Mouse (Mus musculus) yolk sac, embryonic 10.5 days (tissue): Measurements from ENCODE around the gene Erc1.

Experiments
- DNase-seq: peaks from one replicate; pipeline ENCODE4 v3.0.0-alpha.2; 2017; ENCODE audit warnings: low spot score

Gene Erc1

GRCm38 (mm10) chr6:119803239-119803638 is 44.7 kb downstream of the Erc1 start:
- DNase-seq, result no peak

- no peak for DNase-seq
Measured at GRCm38 (mm10) chr6:119796911-119797486, 51.0 kb downstream of the Erc1 start.

- DNase-seq, result no peak
Measured at GRCm38 (mm10) chr6:119796291-119796690, 51.7 kb downstream of the Erc1 start.

GRCm38 (mm10) chr6:119792562-119792961 is 55.4 kb downstream of the Erc1 start:
- no peak for DNase-seq

GRCm38 (mm10) chr6:119782416-119782815 is 65.6 kb downstream of the Erc1 start:
- no peak for DNase-seq

- no peak for DNase-seq
Measured at GRCm38 (mm10) chr6:119781109-119781508, 66.9 kb downstream of the Erc1 start.

GRCm38 (mm10) chr6:119768778-119769177 is 79.2 kb downstream of the Erc1 start:
- DNase-seq, result no peak

- no peak for DNase-seq
Measured at GRCm38 (mm10) chr6:119764355-119764754, 83.6 kb downstream of the Erc1 start.

GRCm38 (mm10) chr6:119759866-119760265 is 88.1 kb downstream of the Erc1 start:
- no peak for DNase-seq

GRCm38 (mm10) chr6:119758490-119758889 is 89.5 kb downstream of the Erc1 start:
- DNase-seq, result no peak

- DNase-seq, result no peak
Measured at GRCm38 (mm10) chr6:119757796-119758195, 90.2 kb downstream of the Erc1 start.

GRCm38 (mm10) chr6:119755866-119756265 is 92.1 kb downstream of the Erc1 start:
- DNase-seq, result no peak

- no peak for DNase-seq
Measured at GRCm38 (mm10) chr6:119749093-119749635, 98.8 kb downstream of the Erc1 start.

- DNase-seq, result no peak
Measured at GRCm38 (mm10) chr6:119741861-119742260, 106.1 kb downstream of the Erc1 start.

GRCm38 (mm10) chr6:119740541-119740940 is 107.4 kb downstream of the Erc1 start:
- no peak for DNase-seq

GRCm38 (mm10) chr6:119738638-119739375 is 109.2 kb downstream of the Erc1 start:
- peak; percentile 58 for DNase-seq

GRCm38 (mm10) chr6:119737716-119738115 is 110.3 kb downstream of the Erc1 start:
- no peak for DNase-seq

- no peak for DNase-seq
Measured at GRCm38 (mm10) chr6:119735937-119736336, 112.0 kb downstream of the Erc1 start.

GRCm38 (mm10) chr6:119731155-119731554 is 116.8 kb downstream of the Erc1 start:
- no peak for DNase-seq

GRCm38 (mm10) chr6:119715234-119715633 is 132.7 kb downstream of the Erc1 start:
- no peak for DNase-seq

GRCm38 (mm10) chr6:119713961-119714360 is 134.0 kb downstream of the Erc1 start:
- DNase-seq, result no peak

- no peak for DNase-seq
Measured at GRCm38 (mm10) chr6:119712486-119712885, 135.5 kb downstream of the Erc1 start.

GRCm38 (mm10) chr6:119711649-119712305 is 136.2 kb downstream of the Erc1 start:
- no peak for DNase-seq
